8 mouse cellular contexts compared by ENCODE assay signal in the genomic region with DNA sequence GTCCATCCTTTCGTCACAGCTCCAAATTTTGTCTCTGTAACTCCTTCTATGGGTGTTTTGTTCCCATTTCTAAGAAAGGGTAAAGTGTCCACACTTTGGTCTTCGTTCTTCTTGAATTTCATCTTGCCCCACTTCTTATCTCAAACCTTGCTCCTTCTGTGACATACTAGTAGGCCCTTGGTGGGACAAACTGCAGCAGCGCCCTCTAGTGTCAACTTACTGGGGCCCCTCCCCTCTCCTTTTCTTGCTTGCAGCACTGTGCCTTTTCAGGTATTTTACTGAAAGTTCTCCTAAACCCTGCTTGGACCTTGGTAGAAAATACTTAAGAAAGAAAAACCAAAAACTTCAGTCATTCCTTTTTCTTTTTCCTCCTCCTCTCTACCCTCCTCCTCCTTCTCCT.
DNase-seq lines count a peak whose midpoint lies in the region; ATAC-seq and TF ChIP-seq lines count a peak whose summit lies in the region.
"Had no signal": no experiment of that assay in that cellular context is flagged by ENCODE, and none has a peak within 500 bp of the region (broad histone marks: within the 10 kb centered on the region; RNA-seq: fewer than 3 reads in every experiment).

No protein-coding gene starts in this region.

- no peak for TF ChIP-seq POLR2A in ES-Bruce4 (IDR thresholded peaks at IDR 0.05; ENCODE audit: insufficient read depth, low read length)

- H3K27me3 ChIP-seq in kidney, embryonic 14.5 days (ENCODE audit: control insufficient read depth, insufficient read depth, low read length), result no peaks in the 10 kb centered on the region
- no peaks in the 10 kb centered on the region for H3K27me3 ChIP-seq in ES-Bruce4 (ENCODE audit: control insufficient read depth, insufficient read depth, low read length, poor library complexity, severe bottlenecking)
- no peaks in the 10 kb centered on the region for H3K27me3 ChIP-seq in forebrain, embryonic 12.5 days
- H3K27me3 ChIP-seq: neural tube, embryonic 13.5 days had no signal

- no peak overlapping the region for H3K4me2 ChIP-seq in kidney, embryonic 14.5 days (replicated peaks; ENCODE audit: low read depth, low read length)
- H3K4me2 ChIP-seq in forebrain, embryonic 12.5 days, result no peak overlapping the region
- H3K4me2 ChIP-seq: neural tube, embryonic 13.5 days had no signal

- H3K4me1 ChIP-seq in kidney, embryonic 14.5 days (ENCODE audit: control insufficient read depth, insufficient read depth, low read length), result no peaks in the 10 kb centered on the region
- H3K4me1 ChIP-seq in ES-Bruce4 (ENCODE audit: control insufficient read depth, insufficient read depth, low read length), result no peaks in the 10 kb centered on the region
- H3K4me1 ChIP-seq in forebrain, embryonic 12.5 days, result peaks cover 7% of the 10 kb centered on the region; the same call in 1 of the 2 replicates

- 59% methylated on average over 2 of the region's 3 CpGs for WGBS in kidney, embryonic 14.5 days
- WGBS in forebrain, embryonic 12.5 days, result 64% methylated on average over 3 of the region's 3 CpGs

- peak; percentile 61 for TF ChIP-seq CTCF in ES-Bruce4 (IDR thresholded peaks at IDR 0.05; ENCODE audit: low read depth, low read length)

- no peaks in the 10 kb centered on the region for H3K36me3 ChIP-seq in kidney, embryonic 14.5 days (ENCODE audit: control insufficient read depth, insufficient read depth, low read length)
- H3K36me3 ChIP-seq in ES-Bruce4 (ENCODE audit: control insufficient read depth, insufficient read depth, low read length, poor library complexity, severe bottlenecking), result no peaks in the 10 kb centered on the region
- H3K36me3 ChIP-seq in forebrain, embryonic 12.5 days (replicated peaks), result no peaks in the 10 kb centered on the region
- H3K36me3 ChIP-seq: neural tube, embryonic 13.5 days had no signal

- ATAC-seq in kidney, embryonic 14.5 days (ENCODE audit: low FRiP score, low TSS enrichment), result no peak
- no peak for ATAC-seq in forebrain, embryonic 12.5 days (ENCODE audit: low FRiP score)

- H3K4me3 ChIP-seq in kidney, embryonic 14.5 days (ENCODE audit: low read length), result no peak overlapping the region
- H3K4me3 ChIP-seq in ES-Bruce4 (ENCODE audit: low read depth, low read length), result no peak overlapping the region
- no peak overlapping the region for H3K4me3 ChIP-seq in forebrain, embryonic 12.5 days (replicated peaks)
- H3K4me3 ChIP-seq: neural tube, embryonic 13.5 days had no signal

- H3K9ac ChIP-seq in kidney, embryonic 14.5 days (ENCODE audit: low read depth, low read length), result no peak overlapping the region
- H3K9ac ChIP-seq in ES-Bruce4 (ENCODE audit: low read depth, poor library complexity, severe bottlenecking), result no peak overlapping the region
- H3K9ac ChIP-seq in forebrain, embryonic 12.5 days, result no peak overlapping the region
- H3K9ac ChIP-seq: neural tube, embryonic 13.5 days had no signal

- peak; percentile 41 for DNase-seq in kidney, adult 18-20 months
- DNase-seq in ZHBTc4 (ENCODE audit: low read depth, low spot score), result peak; percentile 43
- peak; percentile 1 for DNase-seq in induced T-regulatory cell, adult 2 months (ENCODE audit: low read depth)
- DNase-seq in thymus, postnatal 25 days, result peak; percentile 9

- TF ChIP-seq EP300 in ES-Bruce4 (IDR thresholded peaks at IDR 0.05; ENCODE audit: insufficient read depth, low read depth, low read length), result no peak

- no peaks in the 10 kb centered on the region for H3K9me3 ChIP-seq in kidney, embryonic 14.5 days (ENCODE audit: control insufficient read depth, low read length)
- no peaks in the 10 kb centered on the region for H3K9me3 ChIP-seq in ES-Bruce4 (replicated peaks; ENCODE audit: control insufficient read depth, insufficient read depth, low read length, poor library complexity, severe bottlenecking)
- no peaks in the 10 kb centered on the region for H3K9me3 ChIP-seq in forebrain, embryonic 12.5 days
- H3K9me3 ChIP-seq: neural tube, embryonic 13.5 days had no signal

- no peak overlapping the region for H3K27ac ChIP-seq in kidney, embryonic 14.5 days (ENCODE audit: low read depth, low read length)
- no peak overlapping the region for H3K27ac ChIP-seq in ES-Bruce4 (ENCODE audit: insufficient read depth, low read length)
- H3K27ac ChIP-seq in forebrain, embryonic 12.5 days, result no peak overlapping the region
- H3K27ac ChIP-seq: neural tube, embryonic 13.5 days had no signal
